Mouse (Mus musculus) ovary, postnatal 10 days (tissue): Measurements from ENCODE around the gene Smg6.
A peak's percentile ranks its signal among the peaks of the same experiment; 100 is the strongest.
"Not testable (repeated sequence)": the region's sequence is repeated elsewhere in the genome, so short reads cannot be mapped to it uniquely, and the experiment has no call there.

Source experiments
- DNase-seq: peaks from one replicate; pipeline ENCODE4 v3.0.0; 2022; ENCODE audit warnings: low spot score

Gene Smg6

DNA sequence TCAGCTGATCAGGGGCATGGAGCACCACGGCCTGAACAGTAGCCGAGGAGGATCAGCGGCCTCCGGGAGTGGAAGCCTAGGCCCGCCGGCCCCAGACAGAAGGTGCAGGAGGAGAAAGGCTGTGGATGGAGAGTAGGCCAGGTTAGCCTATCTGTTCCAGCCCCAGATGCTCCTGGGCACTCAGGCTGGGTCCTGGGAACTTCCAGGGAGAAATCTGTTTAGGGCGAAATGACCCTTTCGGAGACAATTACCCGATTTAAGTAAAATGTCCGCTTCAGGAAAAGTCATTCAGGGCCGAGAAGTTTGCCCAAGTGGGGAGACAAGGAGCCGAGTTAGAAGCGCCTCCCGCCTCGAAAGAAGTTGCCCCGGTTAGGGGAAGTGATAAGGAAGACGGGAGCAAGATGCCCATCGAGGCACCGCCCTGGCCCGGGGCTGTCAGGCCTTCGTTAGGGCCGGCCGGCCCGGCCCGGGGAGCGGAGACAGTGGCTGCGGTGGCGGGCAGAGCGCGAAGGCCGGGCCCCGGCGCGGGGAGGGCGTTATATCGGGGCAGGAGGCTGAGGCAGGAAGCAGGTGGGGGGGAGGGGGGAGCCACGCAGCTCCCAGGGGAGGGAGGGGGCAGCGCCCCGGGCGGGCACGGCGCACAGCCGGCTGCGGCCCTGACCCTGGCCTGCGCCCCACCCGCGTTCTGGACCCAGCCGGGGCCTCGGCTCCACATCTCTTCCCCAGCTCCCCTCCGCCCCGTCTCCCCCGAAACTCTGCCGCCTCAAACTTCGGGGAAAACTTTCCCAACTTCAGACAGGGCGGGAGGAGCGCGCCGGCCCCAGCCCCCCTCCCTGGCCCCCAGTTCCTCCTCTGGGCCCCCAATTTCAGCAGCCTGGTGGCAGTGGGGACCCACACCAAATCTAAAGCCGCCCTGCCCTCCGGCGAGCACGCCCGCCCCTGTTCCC lies 242.3 kb downstream of the Smg6 start:
- no peak for DNase-seq

DNA sequence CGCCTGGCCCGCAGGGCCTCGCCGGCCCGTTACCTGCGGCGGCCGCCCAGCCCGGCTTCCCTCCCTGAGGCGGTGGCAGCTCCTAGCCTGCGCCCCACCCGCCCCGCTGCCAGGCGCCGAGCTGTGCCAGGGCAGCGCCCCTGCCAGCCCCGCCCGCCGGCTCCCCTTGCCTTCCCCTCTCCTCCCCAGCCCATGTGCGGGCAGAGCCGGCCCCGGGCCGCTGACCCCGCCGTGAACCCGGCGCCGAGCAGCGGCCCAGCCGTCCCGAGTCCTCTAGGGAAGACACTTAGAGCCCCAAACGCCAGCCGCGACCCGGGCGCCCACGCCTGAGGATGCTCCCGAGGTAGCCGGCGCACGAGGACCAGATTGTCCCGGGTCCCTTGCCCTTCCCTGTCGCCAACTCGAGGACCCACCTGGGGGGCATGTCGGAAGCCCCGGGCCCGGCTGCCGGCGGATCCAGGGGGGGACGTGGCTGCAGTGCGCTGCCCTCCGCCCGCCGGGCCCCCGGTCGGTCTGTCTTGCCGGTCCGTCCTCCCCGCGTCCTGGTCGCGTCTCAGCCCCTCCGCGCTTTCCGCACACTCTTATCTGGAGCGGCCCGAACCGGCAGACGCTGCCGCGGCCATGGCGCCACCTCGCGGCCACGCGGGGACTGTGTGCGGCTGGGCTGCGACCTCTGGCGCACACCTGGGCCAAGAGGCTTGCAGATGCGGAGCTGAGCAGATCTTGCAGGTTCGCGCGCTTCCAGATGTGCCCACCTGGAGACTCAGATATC lies 243.2 kb downstream of the Smg6 start:
- peak; percentile 87 for DNase-seq

DNA sequence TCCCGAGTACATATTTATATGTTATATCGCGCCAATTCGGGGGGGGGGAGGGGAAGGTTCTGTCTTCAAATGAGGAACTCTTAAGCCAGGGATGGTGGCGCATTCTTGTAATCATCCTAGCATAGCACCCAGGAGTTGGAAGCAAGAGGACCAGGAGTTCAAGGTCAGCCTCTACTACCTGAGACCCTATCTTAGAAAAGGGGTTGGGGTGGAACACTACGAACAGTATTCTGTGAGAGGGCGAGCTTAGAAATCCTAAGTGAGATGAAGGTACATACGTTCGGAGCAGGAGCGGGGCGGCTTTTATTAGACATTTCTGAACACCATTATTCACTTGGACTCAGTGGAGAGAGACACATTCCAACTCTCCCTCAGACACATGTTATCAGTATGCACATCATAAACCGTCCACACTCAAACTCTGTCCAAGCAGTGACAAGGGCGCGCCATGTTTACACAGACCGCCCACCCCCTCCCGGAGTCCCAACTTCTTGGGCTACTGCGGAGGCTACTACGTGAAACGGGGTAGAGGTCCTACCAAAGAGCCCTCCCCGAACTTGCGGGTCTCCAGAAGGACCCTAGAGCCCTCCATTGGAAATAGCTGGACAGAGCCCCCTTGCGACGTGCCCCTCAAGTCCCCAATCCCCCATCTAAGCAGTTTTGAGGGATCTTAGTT lies 243.9 kb downstream of the Smg6 start, which contains the start of gene Hic1:
Gene Hic1 (minus strand): TSS at position 115 of the 676 bp plus-strand sequence.
- no peak for DNase-seq

DNA sequence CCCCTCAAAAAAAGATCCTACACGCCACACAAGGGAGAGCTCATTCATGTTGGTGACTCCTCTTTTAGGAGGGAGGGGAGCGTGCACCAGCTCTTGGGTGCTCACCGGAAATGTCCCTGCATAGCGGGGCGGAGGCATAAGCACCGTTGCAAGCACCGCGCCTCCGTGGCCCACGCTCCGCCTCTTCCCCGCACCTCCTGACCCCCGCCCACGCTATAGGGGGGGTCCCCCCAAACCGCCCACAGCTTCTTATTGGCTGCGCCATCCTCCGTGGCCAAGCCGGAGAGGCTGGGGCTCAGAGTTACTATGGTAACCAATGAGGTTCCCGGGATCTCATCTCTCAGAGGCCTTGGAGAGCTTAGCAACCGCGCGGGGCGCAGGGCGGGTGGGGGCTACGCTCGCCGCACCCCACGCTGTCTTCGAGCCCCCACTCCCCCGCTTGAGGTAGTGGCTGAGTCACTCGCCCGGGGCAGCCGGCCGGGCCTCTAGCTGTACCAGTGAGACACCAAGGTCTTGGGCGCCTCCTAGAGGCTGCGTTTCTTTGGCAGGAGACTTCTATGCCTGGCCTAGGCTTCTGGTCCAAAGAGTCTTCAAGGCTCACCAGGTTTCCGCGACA lies 244.6 kb downstream of the Smg6 start:
- peak; percentile 80 for DNase-seq

DNA sequence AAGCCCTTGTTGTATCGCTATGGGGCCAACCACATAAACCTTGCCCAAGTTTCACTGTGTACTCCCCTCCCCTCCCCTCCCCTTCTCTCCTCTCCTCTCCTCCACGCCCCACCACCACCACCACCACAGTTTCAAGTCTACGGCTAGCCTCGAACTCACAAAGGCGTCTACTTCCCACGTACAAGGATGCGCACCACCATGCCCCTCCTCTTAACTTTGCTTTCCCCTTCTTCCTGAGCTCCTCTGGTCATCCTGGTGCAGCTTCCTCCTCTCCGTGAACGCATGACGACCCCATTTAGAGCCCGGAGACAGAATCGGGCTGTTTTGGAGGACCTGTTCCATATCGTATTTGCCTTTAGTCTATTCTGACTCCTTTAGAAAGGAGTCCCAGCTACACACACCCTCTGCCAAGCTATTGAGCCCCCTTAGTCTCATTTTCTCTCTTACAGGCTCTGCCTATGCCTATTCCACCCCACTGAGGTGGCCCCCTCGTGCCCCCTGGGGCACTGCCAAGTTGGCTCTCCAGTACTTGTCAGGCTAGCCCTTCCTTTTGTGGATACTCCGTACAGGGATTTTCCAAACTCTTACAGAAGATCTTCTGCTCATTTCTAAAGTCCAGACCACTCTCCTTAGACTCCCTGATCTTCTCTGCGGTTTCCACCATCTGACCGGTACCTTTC lies 245.7 kb downstream of the Smg6 start:
- DNase-seq, result no peak

DNA sequence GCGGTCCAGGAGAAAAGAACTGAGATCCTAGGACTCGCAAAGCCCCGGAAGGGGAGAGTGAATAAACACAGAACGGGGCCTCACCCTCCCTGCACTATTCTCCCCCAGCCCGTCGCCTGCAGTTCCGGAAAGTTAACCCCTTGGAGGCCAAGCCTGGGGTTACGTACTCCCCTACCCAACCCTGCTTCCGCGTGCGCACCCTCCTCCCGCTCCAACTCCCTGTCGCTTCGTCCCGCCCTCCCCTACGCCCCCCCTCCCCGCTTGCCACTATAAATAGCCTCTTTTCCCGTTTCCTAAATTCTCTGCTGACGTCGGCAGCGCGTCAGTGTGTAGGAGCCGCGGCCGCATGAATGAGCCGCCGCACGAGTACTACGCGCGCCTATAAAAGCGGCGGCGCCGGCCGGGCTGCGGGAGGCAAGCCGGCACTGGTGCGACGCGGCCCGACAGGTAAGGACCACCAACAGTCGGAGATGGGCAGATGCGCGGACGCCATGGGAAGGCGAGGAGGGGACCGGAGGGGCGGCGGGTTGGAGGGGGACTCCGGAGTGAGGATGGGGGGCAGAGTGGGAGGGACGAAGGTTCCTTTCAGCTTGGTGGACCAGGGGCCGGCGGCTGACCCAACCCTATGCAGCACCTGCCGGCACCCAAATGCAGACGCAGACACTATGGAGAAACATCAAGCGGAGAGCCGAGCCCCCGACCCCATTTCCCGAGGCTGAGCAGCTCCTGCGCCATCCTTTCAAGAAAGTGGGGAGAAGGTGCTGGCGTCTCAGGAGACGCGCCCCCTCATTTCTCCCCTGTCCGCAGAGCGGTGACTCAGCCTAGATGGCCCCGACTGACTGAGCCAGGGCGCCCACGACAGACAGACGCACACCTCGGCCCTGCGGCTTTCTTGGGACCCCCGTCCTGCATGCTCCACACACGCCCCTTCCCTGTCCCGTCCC lies 246.8 kb downstream of the Smg6 start:
- DNase-seq, result no peak

DNA sequence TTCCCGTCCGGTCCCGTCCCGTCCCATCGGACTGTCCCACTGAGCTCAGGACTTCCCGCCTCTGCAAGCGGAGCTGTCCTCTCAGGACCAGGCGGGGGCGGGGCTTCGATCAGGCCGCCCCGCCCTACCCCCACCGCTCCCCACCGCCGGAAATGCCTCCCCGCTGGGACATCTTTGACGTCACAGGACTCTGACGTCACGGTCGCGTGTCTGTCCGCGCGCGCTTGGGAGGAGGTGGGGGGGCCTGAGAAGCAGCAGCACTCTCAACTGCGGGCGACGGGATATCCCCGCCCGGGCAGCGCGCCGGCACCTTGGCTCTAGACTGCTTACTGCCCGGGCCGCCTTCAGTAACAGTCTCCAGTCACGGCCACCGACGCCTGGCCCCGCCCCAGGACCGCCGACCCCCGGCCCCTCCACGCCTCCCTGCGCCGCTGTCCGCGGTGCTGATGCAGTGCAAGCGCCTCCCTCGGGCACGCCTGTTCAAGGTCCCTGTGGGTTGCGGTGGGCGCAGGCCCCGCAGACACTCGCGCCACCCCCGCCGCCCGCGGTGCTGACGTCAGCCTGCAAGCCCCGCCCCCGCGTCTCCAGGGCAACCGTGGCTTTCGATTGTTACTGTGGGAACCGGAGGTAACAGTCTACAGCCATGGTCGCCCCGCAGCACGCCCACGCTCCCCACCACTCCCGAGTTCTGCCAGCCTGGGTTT lies 247.6 kb downstream of the Smg6 start:
- DNase-seq, result peak; percentile 71

DNA sequence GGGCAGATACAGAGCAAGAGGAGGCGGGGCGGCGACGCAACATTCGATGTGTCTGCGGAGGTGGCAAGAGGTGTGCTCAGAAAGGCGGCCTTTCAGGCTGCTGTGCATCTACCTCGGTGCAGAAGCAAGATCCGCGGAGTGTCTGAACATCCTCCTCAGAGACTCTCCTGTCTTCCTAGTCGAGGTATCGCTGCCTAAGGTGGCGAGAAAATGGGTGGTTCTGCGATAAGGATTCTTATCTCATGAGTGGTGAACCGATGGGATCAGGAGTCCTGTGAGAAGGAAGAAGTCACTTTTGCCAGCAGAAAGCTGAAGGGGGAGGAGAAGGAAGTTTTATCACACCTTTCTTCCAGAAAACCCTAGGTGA lies 248.2 kb downstream of the Smg6 start:
- DNase-seq, result no peak

DNA sequence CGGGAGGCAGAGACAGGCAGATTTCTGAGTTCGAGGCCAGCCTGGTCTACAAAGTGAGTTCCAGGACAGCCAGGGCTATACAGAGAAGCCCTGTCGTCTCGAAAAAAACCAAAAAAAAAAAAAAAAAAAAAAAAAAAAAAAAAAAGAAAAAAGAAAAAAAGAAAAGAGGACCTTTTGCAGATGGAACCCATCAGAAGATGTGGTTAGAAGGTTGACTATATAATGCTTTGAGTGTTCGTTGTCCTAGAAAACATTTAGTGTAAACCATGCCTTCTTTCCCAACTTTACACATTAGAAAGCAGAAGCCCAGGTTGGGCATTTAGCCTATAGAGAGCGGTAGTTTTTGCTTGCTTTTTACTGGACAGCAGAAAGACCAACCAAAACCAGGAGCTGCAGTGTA lies 249.0 kb downstream of the Smg6 start:
- not testable (repeated sequence) for DNase-seq

DNA sequence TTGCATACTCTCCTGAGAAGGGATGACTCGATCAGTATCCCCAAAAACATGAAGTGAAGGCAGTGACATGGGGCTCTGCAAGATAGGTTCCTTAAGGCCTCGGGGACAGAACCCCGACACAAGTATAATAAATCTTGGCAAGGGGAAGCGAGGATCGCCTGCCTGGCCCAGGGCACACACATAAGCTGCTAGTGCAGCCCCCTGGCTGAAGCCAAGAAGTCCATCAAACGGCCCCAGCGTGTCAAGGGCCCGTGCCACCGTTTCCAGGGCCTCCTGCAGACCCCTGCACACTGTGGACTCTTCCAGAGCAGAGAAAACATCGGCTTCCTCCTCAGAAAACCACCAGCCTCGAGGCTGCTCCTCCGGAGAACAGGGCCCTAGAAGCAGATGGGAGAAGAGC lies 252.4 kb downstream of the Smg6 start:
- DNase-seq, result no peak

DNA sequence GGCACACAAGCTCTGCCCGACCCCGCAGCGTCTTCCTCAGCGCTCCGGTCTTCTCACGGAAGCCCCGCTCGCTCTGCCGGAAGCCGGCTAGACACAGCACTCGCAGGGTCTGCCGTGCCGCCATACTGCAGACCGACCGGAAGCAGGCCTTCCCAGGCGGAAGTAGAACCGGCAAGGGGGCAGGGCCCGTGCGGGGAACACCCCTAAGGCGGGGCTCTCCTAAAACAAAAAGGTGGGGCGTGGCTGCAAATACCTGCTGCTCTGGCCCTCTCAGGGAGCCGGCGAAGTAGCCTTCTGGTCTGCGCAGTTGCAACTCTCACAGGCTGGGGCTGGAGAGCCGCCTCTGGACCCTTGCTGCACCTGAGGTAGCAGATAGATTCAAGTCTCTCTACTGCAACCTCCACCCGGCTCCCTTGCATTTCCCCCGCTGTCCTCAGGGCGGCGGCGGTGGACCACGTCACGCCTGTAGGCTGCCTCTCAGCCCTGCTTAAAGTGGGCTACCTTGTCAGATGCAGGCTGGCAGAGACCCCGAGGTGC lies 253.1 kb downstream of the Smg6 start, which contains the start of gene Ovca2:
Gene Ovca2 (minus strand): TSS at position 164 of the 537 bp plus-strand sequence.
- DNase-seq, result peak; percentile 78

DNA sequence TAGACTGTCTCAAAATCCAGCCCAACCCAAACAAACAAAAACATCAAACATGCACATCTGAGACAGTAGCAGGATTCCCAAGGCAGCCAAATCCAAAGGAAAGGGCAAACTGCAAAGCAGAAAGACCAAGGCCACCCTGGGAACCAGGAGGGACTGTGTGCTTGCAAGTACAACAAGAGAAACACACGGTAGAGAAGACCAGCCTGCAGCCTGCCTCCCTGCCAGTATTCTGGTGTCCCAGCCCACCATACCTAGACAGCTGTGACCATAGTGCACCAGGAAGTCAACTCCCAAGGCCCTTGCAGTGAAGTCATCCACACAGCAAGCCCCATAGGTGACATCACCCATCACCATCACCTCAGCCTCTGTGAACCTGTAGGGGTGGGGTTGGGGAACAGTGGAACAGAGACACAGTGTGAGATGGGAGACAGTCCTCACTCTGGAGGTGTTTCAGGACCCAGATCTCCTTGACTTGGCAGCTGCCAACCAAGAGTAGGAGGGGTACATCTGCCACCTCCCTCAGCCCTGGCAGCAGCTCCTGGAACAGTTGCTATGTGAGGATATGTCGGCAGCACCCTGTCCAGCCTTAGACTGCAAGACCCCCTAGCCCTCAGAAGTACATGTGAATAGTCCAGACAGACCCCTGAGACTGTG lies 258.4 kb downstream of the Smg6 start:
- no peak for DNase-seq

DNA sequence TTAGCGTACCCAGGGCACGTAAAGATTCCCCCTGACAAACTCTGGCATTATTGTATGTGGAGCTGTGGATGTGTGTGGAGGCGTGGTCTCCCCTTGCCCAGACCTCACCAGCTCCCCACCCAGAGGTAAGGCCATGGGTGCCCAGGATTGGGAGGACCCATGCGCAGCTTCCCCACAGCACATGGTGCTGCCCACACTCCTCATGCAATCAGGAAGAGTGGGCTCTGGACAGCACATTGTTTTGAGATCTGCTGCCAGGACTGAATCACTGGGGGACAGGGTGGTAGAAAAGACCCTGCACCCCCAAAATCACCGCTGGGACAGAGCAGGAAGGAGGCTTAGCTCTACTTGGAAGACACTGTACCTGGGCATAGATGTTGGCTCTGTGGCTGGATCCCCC lies 258.9 kb downstream of the Smg6 start:
- DNase-seq, result no peak

DNA sequence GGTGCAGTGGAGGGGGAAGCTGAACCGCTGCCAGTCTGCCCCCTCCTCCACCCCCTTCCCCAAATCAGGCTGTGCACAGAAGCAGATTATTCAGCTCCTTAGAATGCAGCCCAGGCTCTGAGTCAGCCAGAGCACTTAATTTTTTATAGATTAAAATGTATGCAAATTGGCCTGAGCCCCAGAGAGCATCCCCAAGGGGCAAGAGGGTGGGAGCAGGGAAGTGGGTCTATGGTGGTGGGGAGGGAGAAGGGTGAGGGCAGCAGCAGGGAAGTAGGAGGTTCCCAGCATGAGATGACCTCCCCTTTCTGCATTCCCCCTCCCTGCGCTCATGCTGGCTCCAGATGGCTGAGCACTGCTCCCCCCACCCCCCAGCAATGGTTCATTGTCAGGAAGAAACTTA lies 259.4 kb downstream of the Smg6 start:
- no peak for DNase-seq

DNA sequence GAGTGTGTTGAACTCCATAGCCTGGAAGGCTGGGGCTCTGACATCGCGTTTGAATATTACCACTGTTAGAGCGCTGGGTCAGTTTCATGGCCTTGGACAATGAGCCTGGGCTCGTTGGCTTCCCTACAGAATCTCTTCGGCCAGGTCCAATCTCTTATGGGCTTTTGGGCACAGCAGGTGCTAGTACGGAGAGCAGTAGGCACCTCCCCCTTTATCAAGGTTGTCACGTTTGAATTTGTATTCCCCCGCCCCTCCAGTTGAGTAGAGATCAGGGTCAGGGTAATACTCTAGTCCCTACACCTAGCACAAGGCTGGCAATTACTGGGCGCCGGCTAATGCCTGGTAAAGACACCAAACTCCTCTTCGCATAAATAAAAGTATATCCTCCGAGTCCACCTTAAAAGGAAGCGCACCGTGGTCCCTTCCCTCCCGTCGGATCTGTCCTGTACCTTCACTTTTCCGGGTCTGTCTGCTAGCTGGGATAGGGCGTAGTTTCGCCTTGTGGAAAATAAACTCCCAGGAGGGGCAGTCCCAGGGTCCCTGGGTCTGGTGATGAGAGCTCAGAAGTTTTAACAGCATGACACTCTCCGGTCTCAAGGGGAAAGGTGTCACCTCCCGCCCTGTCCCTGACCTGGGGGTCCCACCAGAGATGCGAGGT lies 264.2 kb downstream of the Smg6 start:
- no peak for DNase-seq

DNA sequence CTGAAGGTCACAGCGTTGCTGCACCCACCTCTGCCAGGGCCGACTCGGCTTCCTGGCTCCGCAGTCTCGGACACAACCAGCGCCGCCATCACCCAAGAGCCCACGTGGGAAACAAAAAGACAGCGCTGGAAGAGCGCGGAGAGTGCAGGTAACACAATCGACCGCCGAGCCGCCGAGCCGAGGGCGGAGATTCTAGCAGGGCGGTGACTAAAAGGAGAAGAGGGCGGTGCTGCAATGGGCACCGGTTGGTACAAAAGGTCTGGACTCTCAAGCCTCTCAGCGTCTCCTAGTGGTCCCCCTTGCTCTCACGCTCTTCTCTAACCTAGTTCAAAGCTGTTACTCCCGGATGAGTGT lies 264.7 kb downstream of the Smg6 start:
- DNase-seq, result peak; percentile 35

DNA sequence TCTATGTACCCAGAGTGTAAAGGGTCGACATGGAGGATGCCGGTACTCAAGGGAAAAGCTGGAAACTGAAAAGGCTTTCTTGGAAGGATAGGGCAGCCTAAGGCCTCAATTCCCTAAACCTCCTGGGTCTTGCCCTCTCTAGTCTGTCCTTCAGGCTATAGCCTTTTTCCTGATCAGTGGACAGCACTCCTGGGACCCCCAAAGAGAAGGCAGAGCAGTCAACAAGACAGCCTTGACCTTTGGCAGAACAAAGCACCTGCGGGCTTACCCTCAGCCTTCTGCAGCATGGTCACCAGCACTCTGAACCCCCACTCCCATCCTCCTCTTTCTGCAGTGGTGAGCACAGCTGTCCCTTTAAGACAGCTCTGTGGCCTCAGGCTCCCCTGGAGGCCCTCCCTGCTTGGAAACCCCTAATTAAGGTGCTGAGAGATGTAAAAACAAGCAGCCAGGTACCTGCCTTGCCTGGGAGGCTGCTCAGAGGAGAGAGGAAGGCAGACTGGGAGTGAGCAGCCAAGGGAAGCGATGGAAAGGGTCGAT lies 265.4 kb downstream of the Smg6 start, which contains the start of gene Dph1:
Gene Dph1 (minus strand): TSS at position 337 of the 537 bp plus-strand sequence.
- no peak for DNase-seq

DNA sequence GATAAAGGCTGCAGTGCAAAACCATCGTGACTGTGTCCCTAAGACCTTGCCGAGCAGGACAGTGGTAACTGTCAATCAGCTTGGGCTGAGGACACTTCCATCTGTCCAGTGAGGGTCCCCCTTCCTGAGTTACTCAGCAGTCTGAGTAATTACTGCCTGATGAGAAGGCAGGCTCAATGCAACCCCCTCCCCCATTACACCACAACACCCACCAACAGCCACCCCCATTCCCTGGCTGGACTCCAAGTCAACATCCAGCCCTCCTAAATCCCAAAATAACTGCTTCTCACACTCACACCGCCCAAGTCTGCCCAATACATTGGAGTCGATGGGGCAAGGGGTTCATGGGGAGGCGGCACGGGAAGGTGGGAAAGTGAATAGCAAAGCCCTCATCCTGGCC lies 266.2 kb downstream of the Smg6 start:
- no peak for DNase-seq
